ENCODE assay signal across 8 mouse cellular contexts in genomic region chr1:132758656-132759370, GRCm38 (mm10). TPM values are rescaled to one million over a fixed set of nuclear protein-coding genes. Genes with fewer than 3 reads are reported as not detected.
DNase-seq lines count a peak whose midpoint lies in the region; ATAC-seq and TF ChIP-seq lines count a peak whose summit lies in the region.

No protein-coding gene starts in this region.

- peak; percentile 78 for ATAC-seq in forebrain, embryonic 11.5 days (replicated peaks; ENCODE audit: low FRiP score)
- peak; percentile 75 for ATAC-seq in heart, postnatal 0 days (ENCODE audit: insufficient read depth, low read depth)
- ATAC-seq in liver, embryonic 12.5 days: no peak
- peak; percentile 97 for ATAC-seq in neural tube, embryonic 13.5 days (ENCODE audit: low read depth)

- TF ChIP-seq EP300 in heart, postnatal 0 days (IDR thresholded peaks at IDR 0.05; ENCODE audit: low read depth): no peak

- H3K27me3 ChIP-seq in forebrain, embryonic 11.5 days (ENCODE audit: control insufficient read depth, insufficient read depth, low read length): no peaks in the 10 kb centered on the region
- peaks cover 5% of the 10 kb centered on the region; the same call in 1 of the 2 replicates for H3K27me3 ChIP-seq in heart, postnatal 0 days (ENCODE audit: control insufficient read depth, insufficient read depth, low read length)
- H3K27me3 ChIP-seq in liver, embryonic 12.5 days (replicated peaks): peaks cover 5% of the 10 kb centered on the region; the same call in 1 of the 2 replicates
- H3K27me3 ChIP-seq in neural tube, embryonic 13.5 days: no peaks in the 10 kb centered on the region

- peak overlapping the region; percentile 53 for H3K4me2 ChIP-seq in forebrain, embryonic 11.5 days (ENCODE audit: low read depth, low read length, severe bottlenecking)
- H3K4me2 ChIP-seq in heart, postnatal 0 days (ENCODE audit: low read depth, low read length): peak overlapping the region; percentile 53
- peak overlapping the region; percentile 23 for H3K4me2 ChIP-seq in liver, embryonic 12.5 days
- peak overlapping the region; percentile 57 for H3K4me2 ChIP-seq in neural tube, embryonic 13.5 days

- H3K4me1 ChIP-seq in ES-E14 (ENCODE audit: control insufficient read depth in 2 of 2, insufficient read depth in 2 of 2, low read length in 2 of 2, poor library complexity in 1 of 2): no peaks in the 10 kb centered on the region
- H3K4me1 ChIP-seq in forebrain, embryonic 11.5 days (replicated peaks; ENCODE audit: control insufficient read depth, insufficient read depth, low read length): no peaks in the 10 kb centered on the region
- H3K4me1 ChIP-seq in heart, postnatal 0 days (ENCODE audit: control insufficient read depth, insufficient read depth): no peaks in the 10 kb centered on the region
- no peaks in the 10 kb centered on the region for H3K4me1 ChIP-seq in liver, embryonic 12.5 days
- peaks cover 16% of the 10 kb centered on the region for H3K4me1 ChIP-seq in neural tube, embryonic 13.5 days (replicated peaks)

- H3K4me3 ChIP-seq in ES-E14 (ENCODE audit: insufficient read depth in 1 of 2, low read depth in 1 of 2, low read length in 2 of 2, poor library complexity in 1 of 2, severe bottlenecking in 1 of 2): peak overlapping the region; percentile 30 to 52; a peak in 3 of 4 replicates
- H3K4me3 ChIP-seq in forebrain, embryonic 11.5 days (ENCODE audit: low read depth, low read length): peak overlapping the region; percentile 23; the same call in 1 of the 2 replicates
- H3K4me3 ChIP-seq in heart, postnatal 0 days (ENCODE audit: low read depth, low read length): peak overlapping the region; percentile 28
- no peak overlapping the region for H3K4me3 ChIP-seq in liver, embryonic 12.5 days
- peak overlapping the region; percentile 32 for H3K4me3 ChIP-seq in neural tube, embryonic 13.5 days

- TF ChIP-seq CTCF in heart, postnatal 0 days (IDR thresholded peaks at IDR 0.05; ENCODE audit: low read depth): peak; percentile 80

- H3K9ac ChIP-seq in ES-E14 (ENCODE audit: insufficient read depth, low read depth, low read length, poor library complexity, severe bottlenecking): peak overlapping the region; percentile 32; the same call in 1 of the 2 replicates
- peak overlapping the region; percentile 30; the same call in 1 of the 2 replicates for H3K9ac ChIP-seq in forebrain, embryonic 11.5 days (ENCODE audit: low read length)
- H3K9ac ChIP-seq in heart, postnatal 0 days (replicated peaks; ENCODE audit: low read depth, low read length): no peak overlapping the region
- no peak overlapping the region for H3K9ac ChIP-seq in liver, embryonic 12.5 days
- H3K9ac ChIP-seq in neural tube, embryonic 13.5 days: peak overlapping the region; percentile 58; the same call in 1 of the 2 replicates

- H3K9me3 ChIP-seq in ES-E14 (ENCODE audit: control insufficient read depth, insufficient read depth, low read depth, low read length): no peaks in the 10 kb centered on the region
- no peaks in the 10 kb centered on the region for H3K9me3 ChIP-seq in forebrain, embryonic 11.5 days (ENCODE audit: control insufficient read depth, low read length)
- H3K9me3 ChIP-seq in heart, postnatal 0 days (replicated peaks; ENCODE audit: control insufficient read depth, low read length): no peaks in the 10 kb centered on the region
- H3K9me3 ChIP-seq in liver, embryonic 12.5 days (replicated peaks): no peaks in the 10 kb centered on the region
- no peaks in the 10 kb centered on the region for H3K9me3 ChIP-seq in neural tube, embryonic 13.5 days

- no peaks in the 10 kb centered on the region for H3K36me3 ChIP-seq in ES-E14 (ENCODE audit: control insufficient read depth, insufficient read depth, low read length, poor library complexity, severe bottlenecking)
- no peaks in the 10 kb centered on the region for H3K36me3 ChIP-seq in forebrain, embryonic 11.5 days (ENCODE audit: control insufficient read depth, insufficient read depth, low read length)
- H3K36me3 ChIP-seq in heart, postnatal 0 days (replicated peaks; ENCODE audit: control insufficient read depth, insufficient read depth, low read length): no peaks in the 10 kb centered on the region
- H3K36me3 ChIP-seq in liver, embryonic 12.5 days: no peaks in the 10 kb centered on the region
- no peaks in the 10 kb centered on the region for H3K36me3 ChIP-seq in neural tube, embryonic 13.5 days

- DNase-seq in ES-E14 (ENCODE audit: low read depth, low spot score): peak; percentile 67
- peak; percentile 22 for DNase-seq in c-Kit-positive CD71-positive TER-119-negative erythroid progenitor cells, embryonic 14.5 days (ENCODE audit: low read depth)
- DNase-seq in forebrain, embryonic 11.5 days (ENCODE audit: low spot score): peak; percentile 90
- DNase-seq in heart, postnatal 0 days (ENCODE audit: low spot score): peak; percentile 59
- DNase-seq in kidney, postnatal 36 days: peak; percentile 43 to 75
- peak; percentile 31 for DNase-seq in thymus, postnatal 0 days (ENCODE audit: low spot score)

- in situ Hi-C loops in ES-E14 (cut with MboI; ENCODE audit: low sequenced_read_pairs in 2 of 2, unreplicated experiment in 2 of 2): no loop called here

- 9% methylated on average over 24 of the region's 24 CpGs for WGBS in forebrain, embryonic 11.5 days
- 7% methylated on average over 24 of the region's 24 CpGs for WGBS in heart, postnatal 0 days
- 11% methylated on average over 24 of the region's 24 CpGs for WGBS in liver, embryonic 12.5 days (ENCODE audit: insufficient replicate concordance)
- 8% methylated on average over 24 of the region's 24 CpGs for WGBS in neural tube, embryonic 13.5 days

- H3K27ac ChIP-seq in ES-E14 (ENCODE audit: insufficient read depth, low read depth, low read length, poor library complexity, severe bottlenecking): no peak overlapping the region
- H3K27ac ChIP-seq in forebrain, embryonic 11.5 days (ENCODE audit: low read depth, low read length): no peak overlapping the region
- no peak overlapping the region for H3K27ac ChIP-seq in heart, postnatal 0 days (ENCODE audit: low read depth)
- no peak overlapping the region for H3K27ac ChIP-seq in liver, embryonic 12.5 days
- peak overlapping the region; percentile 62; the same call in 1 of the 2 replicates for H3K27ac ChIP-seq in neural tube, embryonic 13.5 days (replicated peaks)

TF ChIP-seq in ES-E14, 5 proteins besides CTCF, POLR2A, EP300 and RAD21:
- TF ChIP-seq CHD2 (IDR thresholded peaks at IDR 0.05; ENCODE audit: low read depth, low read length): no peak
- TF ChIP-seq ZC3H11A (IDR thresholded peaks at IDR 0.05; ENCODE audit: borderline replicate concordance, low read depth, low read length): peak; percentile 95; the same call in 1 of the 2 replicates
- no peak for TF ChIP-seq ZNF384 (IDR thresholded peaks at IDR 0.05; ENCODE audit: low read depth, low read length)
- 0 out of 2 replicates have a peak, but pooled peaks have one; percentile 41 for TF ChIP-seq HCFC1 (IDR thresholded peaks at IDR 0.05; ENCODE audit: borderline replicate concordance, insufficient read depth, low read length)
- no peak for TF ChIP-seq MAFK (IDR thresholded peaks at IDR 0.05; ENCODE audit: insufficient read depth, low read depth, low read length)

RNA-seq across cellular contexts. Expression of gene Nfasc, which starts 17.2 kb away (rescaled TPM):
- total RNA-seq in ES-E14 (2012; rRNA removed): 8.9 and 21.8 TPM in 2 replicates
- 19.9 and 21.9 TPM in 2 replicates for polyA plus RNA-seq in forebrain, embryonic 11.5 days (2014; fragmentation: Nextera tagmentation; extraction: Ambion mirVana)
- 0.04 and 0.08 TPM in 2 replicates for total RNA-seq in heart, postnatal 0 days (2014; rRNA removed; ENCODE audit: low replicate concordance)
- 0.11 and 0.22 TPM in 2 replicates for polyA plus RNA-seq in heart, postnatal 0 days (2015; fragmentation: Nextera tagmentation; extraction: Ambion mirVana)
- 0.12 and 0.26 TPM in 2 replicates for polyA plus RNA-seq in liver, embryonic 12.5 days (2016; fragmentation: Nextera tagmentation; extraction: Ambion mirVana)
- polyA plus RNA-seq in neural tube, embryonic 13.5 days (2015; fragmentation: Nextera tagmentation; extraction: Ambion mirVana): 38.2 and 44.3 TPM in 2 replicates
- polyA plus RNA-seq in thymus, postnatal 0 days (2015; fragmentation: Nextera tagmentation; extraction: Ambion mirVana): 0.30 and 0.39 TPM in 2 replicates

Comparison
In these comparisons a context has a peak if more than half of its experiments do, and no peak if none do; other contexts are left out.
1. DNase-seq: peak in every context shown above with its lines; median percentile 90 in forebrain, embryonic 11.5 days; 67 in ES-E14; 59 in heart, postnatal 0 days; 59 in kidney, postnatal 36 days; 31 in thymus, postnatal 0 days; 22 in c-Kit-positive CD71-positive TER-119-negative erythroid progenitor cells, embryonic 14.5 days.
2. H3K9ac ChIP-seq: peak in ES-E14 (single experiment), forebrain, embryonic 11.5 days (single experiment) and neural tube, embryonic 13.5 days (single experiment); none in heart, postnatal 0 days (single experiment) and liver, embryonic 12.5 days (single experiment).
3. RNA of gene Nfasc, which starts 17.2 kb away (polyA plus RNA-seq): 38.2 to 44.3 TPM in neural tube, embryonic 13.5 days and 19.9 to 21.9 TPM in forebrain, embryonic 11.5 days; 0.30 to 0.39 TPM in thymus, postnatal 0 days, 0.12 to 0.26 TPM in liver, embryonic 12.5 days and 0.11 to 0.22 TPM in heart, postnatal 0 days; every median in the first group is over 10 times any median in the second.
4. Peak in every context shown above with its lines, with median percentiles within 50 percentile points of each other: H3K4me2 ChIP-seq.